Mouse (Mus musculus) telencephalon, adult 2 months (tissue): ENCODE measurements at regions not wholly inside any gene's neighbourhood (a gene's known extent, or its start where the extent isn't known, plus 50 kb on each side); places are given as distances from the start of the nearest gene placed in this dataset.

Experiments used
- DNase-seq: peaks from one replicate; pipeline ENCODE4 v3.0.0-alpha.2; 2011; ENCODE audit warnings: low read depth, low spot score

DNA sequence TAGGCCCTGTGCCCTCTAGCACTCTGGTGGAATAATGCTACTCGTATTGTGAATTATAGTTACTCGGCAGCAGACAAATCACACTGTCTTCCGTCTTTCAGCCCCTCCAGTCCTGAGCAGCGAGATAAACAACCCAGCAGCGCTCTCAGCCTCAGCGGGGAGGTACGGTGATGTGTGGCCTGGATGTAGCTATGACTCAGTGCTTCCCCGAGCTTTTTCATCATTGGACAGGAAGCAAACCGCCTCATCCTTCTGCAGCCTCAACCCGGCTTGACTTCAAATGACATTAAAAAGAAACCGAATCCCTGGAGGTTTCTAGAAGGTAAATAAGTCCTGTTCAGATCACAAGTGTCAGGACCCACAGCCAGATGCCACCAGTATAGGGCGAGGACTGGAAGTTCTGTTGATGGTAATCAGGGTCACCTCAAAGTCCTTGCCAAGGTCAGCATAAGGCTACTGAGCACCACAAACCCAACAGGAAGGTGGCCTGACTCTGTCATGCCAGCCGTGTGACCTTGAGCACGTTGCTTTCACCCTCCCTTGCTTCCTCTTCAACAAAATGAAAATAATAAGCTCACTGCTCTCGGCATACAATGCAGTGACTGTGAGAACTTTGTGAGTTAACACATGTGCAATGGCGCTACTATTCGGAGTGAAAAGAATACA is 199.0 kb upstream of the Hes1 start:
- DNase-seq, result no peak

DNA sequence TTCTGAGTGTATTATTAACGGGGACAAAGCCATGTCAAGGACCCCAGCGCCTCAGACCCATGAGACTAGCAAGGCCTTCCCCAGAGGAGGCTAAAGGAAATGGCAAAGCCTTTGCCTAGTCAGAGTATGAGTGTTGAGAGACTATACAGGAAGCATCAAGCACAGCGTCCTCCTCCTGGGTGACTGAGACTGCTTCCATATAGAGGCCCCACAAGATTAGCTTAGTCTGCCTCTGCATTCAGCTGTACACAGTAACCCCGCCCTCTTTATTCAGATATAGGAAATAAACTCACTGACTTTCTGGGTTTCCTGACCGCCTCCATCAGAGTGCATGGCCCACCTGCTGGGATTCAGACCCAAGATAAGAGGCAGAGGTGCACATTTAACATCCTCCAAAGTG is 192.8 kb upstream of the Hes1 start:
- DNase-seq, result no peak

DNA sequence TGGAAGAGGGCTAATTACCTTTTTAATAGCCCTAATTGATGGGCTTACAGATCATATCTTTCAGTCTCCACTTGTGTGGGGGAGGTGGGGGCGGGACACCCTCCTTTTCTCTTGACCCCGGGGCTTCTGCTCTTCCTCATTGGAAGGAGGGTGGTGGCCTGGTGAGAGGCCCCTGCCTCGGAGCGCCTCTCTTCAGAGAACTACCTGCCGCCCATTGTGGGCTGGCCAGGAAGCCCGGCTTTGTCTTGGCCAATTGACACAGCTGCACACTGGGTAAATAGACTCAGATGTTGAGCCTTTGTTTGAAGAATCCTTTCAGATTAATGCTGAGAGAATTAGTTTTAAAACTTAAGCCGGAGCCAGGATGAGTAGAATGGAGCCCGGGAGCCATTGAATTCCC is 188.0 kb upstream of the Hes1 start:
- no peak for DNase-seq

DNA sequence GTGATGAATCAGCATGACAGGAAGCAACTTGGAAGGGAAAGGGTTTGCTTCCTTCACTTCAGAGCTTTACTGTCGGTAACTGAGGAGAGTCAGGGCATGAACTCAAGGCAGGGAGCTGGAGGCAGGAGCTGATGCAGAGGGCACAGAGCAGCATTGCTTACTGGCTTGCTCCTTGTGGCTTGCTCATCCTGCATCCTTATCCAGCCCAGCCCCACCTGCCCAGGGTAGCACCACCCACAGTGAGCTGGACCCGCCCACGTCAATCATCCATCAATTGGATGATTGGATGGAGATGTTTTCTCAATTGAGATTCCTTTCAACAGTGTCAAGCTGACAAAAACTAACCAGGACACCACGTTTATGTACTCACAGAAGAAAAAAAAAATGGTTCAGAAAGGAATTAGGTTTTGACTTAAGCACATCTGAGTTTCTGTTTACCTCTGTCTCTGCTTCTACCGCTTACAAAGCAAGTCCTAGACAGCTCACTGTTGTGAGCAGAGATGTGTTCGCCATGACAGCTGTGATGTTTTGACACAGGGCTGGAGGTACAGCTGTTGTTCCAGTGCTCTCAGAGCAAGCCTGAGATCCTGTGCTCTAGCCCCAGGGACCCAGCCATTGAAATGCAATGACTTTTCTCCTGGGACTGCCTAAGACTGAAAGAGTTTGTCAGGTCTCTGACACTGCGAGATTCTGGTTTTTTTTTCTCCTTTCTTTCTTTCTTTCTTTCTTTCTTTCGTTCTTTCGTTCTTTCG is 186.6 kb upstream of the Hes1 start:
- DNase-seq, result no peak

DNA sequence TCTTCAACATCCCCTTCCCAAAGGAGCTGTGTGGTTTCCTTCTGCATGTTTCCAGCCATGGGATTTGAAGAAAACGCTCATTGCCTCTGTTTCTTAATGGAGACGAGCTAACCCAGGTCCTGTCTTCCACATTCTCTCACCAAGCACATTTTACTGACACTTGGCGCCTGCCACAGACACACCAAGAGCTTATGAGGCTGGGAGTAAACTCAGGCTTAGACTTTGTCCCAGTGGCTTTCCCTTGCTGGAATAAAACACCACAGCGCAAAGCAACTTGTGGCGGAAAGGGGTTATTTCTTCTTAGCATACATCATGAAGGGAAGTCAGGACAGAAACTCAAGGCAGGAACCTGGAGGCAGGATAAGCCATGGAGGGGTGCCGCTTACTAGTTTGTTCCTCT is 184.5 kb upstream of the Hes1 start:
- no peak for DNase-seq

DNA sequence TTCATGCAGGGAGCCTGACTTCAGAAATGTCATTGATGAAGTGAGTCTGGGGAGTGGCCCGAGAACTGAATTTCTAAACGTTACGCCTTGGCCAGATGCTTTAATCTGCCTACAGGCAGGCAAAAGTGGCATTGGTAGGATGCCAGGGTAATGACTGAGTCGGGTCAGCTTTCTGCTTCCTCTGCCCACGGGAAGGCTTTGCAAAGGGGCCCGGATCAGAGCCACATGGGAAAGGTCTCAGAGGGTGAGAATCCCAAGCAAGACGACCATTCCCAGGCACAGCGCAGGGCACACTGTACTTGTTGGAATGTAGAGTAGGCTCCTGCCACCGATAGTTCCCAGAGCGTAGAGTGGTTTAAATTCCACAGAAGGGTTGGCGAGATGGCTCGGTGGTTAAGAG is 182.7 kb upstream of the Hes1 start:
- DNase-seq, result no peak

DNA sequence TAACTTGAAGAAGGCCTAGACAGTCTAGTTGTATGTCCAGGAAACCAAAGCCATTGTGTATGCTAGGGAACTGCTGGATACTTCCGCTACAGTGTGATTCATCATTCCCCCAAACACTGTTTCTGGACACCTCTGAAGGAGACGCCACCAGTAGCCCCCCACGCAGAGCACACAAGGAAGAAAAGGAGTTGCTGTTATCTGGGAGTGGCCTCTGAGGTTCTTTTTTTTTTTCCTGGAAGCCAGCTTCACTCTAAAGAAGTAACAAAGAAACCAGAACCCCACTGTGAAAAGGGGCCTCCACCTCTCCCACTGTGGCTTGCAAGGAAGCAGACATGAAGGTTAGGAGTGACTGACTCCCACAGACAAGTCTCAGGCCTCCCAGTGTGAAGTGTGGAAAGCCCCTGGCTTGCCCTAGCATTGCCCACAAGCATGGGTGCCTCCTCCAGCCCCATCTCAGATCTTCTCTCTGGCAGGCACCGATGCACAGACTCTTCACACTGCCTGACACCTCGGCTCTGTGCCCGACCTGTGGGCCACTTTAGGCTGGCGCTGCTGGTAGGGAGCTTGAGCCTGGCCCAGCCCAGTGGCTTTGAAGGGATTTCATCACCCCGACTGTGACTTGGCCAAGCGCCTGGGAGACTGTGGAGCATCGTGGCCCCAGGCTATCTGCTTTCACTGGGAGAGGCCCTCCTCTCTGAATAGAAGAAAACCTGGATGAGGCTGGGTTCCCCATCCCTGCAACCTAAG is 181.8 kb upstream of the Hes1 start:
- no peak for DNase-seq

DNA sequence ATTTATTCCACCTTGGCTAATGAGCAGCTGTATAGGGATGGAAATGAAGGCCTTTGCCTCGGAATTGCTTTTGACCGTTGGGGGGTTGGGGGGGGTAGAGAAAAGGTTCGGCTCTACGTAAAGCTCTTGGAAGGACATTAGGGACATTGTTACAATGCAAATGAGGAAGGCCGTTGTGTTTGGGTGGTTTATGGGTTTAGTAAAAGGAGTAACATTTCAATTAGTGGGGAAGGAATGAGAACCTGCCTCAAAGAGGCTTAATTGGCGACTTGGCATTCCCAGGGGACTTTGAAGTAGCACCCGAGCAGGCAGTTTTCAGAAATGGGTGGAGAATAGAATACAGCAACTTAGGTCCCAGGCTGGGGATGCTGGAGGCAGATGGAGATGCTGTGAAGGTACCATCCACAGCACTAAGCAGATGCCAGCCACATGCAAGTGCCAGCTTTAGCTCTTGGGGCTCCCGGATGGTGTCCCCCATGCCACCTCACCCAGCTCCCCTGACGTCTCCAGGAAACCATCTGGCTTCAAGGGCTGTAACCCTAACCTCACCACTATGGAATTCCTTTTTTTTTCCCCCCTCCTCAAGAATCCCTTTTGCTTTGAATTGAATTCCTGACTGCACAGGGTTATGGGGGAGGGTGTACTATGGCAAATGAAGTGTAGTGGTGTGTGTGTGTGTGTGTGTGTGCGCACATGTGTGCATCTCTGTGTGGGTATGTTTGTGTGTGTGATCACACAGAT is 180.8 kb upstream of the Hes1 start:
- DNase-seq, result no peak

DNA sequence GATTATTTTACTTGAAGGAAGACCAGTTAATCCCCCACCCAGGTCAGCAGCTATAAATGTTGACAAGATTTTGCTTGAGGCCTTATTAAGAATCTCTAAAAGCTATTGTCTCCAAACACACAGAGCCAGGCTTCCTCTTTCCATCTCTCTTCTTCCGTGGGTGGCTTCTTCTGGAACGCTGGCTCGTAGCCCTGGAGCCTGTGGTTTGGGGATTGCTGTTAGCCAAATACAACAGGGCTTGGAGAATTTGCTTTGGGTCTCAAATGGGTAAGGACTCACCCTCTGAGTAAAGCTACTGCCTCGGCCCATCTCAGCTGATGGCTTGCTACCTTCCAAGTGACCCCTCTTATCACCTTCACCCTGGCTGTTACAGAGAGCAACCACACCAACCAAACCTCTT is 179.3 kb upstream of the Hes1 start:
- DNase-seq, result no peak

DNA sequence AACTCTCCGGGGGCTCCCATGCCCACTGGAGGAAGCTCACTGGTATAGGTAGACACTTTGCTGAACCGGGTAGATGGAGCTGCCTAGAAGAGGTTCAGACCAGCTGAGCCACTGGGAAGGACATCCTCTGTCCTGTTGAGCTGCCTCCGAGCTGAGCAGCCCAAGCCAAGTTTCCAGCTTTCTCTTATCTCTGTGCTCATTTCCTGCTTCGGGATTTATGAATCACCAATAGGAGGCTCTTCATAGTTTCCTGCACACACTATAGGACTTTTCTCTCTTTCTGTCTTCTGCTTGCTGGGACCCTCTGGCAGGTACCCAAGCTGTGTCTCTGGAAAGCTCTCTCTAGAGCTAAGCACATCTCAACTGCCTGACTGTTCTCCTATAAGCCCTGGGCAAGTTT is 177.4 kb upstream of the Hes1 start:
- no peak for DNase-seq

DNA sequence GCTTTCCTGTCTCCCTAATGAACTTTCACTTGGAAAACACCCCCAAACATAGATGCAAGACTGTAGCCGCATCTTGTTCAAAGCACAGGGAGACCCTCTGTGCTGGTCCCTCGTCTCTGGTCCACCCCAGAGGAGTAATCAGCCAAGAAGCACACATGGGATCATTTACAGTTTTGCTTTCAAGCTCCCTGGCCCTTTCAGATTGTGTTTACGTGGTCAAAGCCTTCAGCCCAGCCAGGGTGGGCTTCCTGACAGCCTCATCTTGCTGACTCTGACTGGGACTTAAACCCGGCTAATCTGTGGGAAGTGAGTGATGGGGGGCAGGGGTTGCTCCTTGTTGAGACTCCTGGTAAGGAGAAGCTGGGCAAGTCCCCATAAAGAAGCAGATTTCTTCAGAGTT is 174.8 kb upstream of the Hes1 start:
- no peak for DNase-seq

DNA sequence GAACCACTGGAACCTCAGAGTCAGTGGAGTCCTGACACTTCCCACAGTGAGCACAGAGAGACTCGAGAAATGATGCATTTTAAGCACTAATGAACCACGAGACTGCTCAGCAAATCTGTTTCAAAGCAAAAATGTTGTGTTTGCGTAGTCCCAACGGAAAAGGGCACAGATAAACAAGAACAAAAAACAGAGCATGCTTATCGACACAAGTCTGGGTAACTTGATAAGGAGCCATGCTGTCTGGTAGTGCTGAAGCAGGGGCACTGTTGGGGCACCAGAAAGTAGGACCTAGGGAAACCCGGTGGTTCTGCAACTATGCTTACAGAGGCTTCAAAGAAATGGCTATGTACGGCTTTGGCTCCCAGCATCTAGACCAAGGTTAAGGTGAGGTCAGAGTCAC is 172.7 kb upstream of the Hes1 start:
- no peak for DNase-seq

DNA sequence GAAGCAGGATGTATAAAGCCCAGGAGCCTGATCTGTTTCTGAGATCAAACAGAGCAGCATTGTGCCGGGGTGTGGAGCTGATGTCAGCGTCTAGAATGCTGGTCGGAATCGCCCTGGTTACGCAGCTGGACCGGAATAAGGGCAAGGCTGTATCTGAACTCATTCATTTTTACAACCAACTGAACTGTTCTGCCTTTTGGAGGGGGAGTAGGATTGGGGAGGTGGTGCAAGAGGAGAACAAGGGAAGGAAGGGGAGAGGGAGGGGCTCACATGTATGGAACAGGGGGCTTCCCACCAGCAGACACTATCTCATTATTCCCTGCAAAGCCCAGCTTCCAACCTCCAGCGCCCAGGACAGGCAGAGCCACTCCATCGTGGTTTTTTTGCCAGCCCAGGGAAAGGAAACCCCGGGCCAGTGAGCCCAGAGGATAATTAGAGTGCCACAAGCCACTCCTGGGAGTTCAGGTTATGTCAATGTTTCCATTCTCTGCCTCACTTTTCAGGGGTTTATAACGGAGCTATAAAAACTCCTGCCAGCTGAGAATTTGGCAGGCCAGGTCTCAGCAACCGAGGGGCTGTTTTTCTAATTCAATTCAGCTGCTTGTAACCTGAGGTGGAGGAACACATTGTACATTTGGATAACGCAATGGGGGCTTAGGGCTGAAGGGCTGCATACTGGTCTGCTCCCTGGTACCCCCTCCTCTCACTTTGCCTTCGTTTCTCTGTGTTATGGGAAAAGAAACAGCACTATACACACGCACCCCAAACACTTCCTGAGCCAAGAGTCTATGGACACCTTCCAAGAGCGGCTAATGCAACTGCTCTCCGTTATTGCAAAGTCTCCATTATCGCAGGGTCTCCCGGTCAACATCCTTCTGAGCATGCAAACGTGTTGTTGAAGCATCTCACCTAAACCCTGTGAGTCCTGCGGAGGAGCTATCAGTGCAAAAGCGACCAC is 170.0 kb upstream of the Hes1 start:
- no peak for DNase-seq

DNA sequence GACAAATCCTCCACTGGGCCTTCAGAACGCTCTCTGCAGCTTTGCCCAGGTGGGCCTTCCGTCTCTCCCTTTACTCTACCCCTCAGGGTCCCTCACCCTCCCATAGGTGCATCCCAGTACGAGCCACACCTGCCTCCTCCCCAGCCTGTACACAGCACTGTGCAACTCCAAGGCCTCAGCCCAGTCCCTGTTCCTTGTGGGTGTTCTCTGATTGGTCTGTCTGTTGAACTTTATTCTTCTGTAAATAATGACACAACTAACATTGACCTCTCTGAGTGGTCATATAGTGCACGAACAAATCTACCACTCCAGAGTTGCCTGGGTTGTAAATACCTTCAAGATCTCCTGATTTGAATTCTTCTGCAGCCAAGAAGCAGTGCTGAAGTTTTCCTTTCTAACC is 167.8 kb upstream of the Hes1 start:
- no peak for DNase-seq

DNA sequence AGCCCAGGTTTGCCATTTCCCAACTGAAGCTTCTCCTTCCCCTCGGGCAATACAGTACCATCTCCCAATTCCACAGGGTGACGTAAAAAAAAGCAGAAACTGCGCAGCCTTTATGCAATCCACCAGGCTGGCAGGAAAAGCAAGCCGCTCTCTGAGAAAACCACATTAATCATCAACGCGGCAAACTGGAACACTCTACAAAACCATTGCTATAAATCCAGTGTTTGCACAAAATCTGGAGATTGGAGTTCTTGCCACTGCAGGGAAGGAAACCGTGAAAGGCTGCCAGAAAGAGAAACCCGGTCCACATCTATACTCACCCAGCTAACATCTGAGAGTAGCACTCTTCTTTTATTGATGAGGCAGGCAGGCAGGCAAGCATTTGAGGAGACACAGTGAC is 160.7 kb upstream of the Hes1 start:
- DNase-seq, result no peak

DNA sequence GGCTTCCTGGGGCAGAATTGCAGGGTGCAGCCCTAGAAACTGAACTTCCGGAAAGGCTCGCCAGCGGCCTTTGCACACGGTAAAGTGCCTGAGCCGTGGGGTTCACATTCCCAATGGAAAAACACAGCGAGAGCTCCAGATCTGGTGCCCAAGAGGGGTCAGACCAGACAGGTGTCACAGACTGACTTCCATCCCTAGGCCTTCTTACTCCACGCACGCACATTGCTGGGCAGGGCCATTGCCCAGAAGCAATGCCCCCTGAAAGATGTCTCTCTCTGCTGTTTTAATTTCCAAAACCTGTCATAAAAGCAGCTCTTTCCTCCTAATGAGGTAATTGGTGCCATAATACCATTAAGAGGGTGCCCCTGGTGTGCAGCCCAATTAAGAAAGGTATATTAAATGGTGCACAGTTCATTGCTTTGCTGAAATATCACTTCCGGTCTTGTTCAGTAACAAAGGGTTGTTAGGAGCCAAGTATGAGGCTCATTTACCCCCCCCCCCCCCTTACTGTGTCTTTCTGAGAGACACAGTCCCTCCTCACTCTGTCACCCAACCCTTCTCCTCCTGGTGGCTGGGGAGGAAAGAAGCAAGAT is 159.9 kb upstream of the Hes1 start:
- DNase-seq, result no peak

DNA sequence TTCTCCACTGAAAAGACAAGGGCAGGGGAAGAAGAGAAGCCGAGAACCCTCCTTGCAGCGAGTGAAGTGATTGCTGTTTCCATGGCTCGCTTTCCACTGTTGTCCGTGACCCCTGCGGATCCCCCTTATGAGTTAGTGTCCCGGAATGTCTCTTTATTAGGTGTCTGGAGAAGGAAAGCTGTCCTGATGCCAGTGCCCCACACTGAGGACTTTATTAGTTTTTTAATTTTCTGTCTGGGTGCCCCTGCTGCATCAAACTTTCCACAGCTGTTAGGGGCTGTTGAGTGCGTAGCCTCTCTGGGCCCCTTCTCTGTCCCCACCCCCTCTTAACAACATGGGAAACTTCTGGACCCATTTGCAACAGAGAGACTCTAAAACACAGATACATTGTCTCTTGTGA is 156.9 kb upstream of the Hes1 start:
- no peak for DNase-seq

DNA sequence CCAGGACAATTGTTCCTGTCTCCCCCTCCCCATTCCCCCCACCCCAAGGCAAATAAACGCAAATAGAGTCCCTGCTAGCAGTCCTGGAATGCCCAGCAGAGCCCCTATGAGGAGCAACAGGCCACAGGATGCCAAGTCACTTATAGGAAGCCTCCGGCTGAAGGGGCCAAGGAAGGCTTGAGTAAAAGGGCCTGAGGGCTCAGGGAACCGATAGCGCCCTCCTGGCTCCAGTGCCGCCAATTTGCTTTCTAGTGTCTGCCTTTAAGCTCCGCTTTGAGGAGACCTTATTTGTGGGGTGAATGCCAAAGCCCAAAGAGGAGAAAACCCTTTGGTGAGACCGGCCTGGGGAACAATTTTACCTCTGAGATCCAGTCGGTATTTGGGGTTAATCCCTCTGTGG is 156.2 kb upstream of the Hes1 start:
- DNase-seq, result no peak

DNA sequence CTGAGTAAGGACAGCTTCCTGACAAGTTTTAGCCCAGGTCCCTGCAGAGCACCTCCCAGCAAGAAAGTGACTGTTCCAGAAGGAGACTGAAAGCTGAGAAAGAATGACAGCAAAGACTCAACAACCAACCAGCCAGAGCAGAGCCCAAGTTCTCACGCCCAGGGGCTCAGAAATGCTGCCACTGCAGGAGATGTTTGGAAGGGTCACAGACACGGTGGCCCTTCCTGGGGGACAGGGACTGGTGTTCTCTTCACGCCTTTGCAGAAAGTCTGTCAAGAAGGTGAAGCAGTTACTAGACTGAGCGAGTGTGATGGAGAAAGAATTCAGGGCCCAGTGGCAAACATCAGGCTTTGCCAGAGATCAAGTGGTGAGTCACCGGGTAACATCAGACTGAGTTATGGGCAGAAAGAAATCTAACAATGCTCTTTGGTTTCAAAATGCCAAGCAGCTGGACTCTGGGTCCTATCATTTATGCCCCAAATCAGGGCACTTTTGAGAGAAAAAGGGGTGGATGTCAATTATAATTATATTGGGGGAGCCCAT is 154.2 kb upstream of the Hes1 start:
- no peak for DNase-seq

DNA sequence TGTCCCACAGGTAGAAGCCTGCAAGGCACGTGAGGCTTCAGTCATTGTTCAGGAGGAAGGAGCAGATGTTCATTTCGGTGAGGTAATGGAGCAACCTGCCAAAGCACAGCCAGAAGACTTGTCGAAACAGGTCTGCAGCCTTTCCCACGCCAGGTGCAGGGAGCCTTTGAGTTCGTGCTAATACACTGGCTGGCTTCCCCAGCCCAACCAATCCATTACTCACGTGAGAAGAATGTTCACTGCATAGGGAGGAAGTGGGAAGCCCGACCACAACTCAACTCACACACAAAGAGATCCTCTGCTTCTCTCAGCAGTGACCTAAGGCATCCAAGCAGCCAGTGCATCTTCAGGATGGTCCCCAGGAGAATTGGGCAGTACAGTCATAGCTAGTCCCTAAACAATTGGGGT is 153.0 kb upstream of the Hes1 start:
- DNase-seq, result no peak
